Mouse (Mus musculus) hindbrain, embryonic 11.5 days (tissue): Measurements from ENCODE around the gene Nradd. TPM values are rescaled to one million over a fixed set of nuclear protein-coding genes. Genes with fewer than 3 reads are reported as not detected.

ENCODE experiments used
- ATAC-seq: fragments of 200-750 bp; cut with Nextera tagmentation; 2 replicates; pipeline ENCODE4 v1.8.0; 2017; ENCODE audit warnings: mild to moderate bottlenecking, moderate TSS enrichment, moderate library complexity; ENCODE audit not compliant: low FRiP score
- DNase-seq: peaks from one replicate; pipeline ENCODE4 v3.0.0-alpha.2; 2015; ENCODE audit warnings: low spot score
- H3K27ac ChIP-seq: fragments of 300-500 bp; sonication (generic); 2 replicates; pipeline ENCODE4 v1.5.1; 2014; ENCODE audit warnings: mild to moderate bottlenecking, low read depth, low read length
- H3K27me3 ChIP-seq: fragments of 300-500 bp; sonication (generic); 2 replicates; pipeline ENCODE4 v1.6.1; 2014; ENCODE audit warnings: mild to moderate bottlenecking, low read length, moderate library complexity, mixed read lengths; ENCODE audit not compliant: control insufficient read depth, insufficient read depth
- H3K36me3 ChIP-seq: fragments of 300-500 bp; sonication (generic); 2 replicates; pipeline ENCODE4 v1.6.1; 2014; ENCODE audit warnings: mild to moderate bottlenecking, low read length, moderate library complexity, mixed read lengths; ENCODE audit not compliant: control insufficient read depth, insufficient read depth
- H3K4me1 ChIP-seq: fragments of 300-500 bp; sonication (generic); replicated peaks from 2 replicates; pipeline ENCODE4 v1.6.1; 2014; ENCODE audit warnings: low read length, mixed read lengths; ENCODE audit not compliant: control insufficient read depth, insufficient read depth
- H3K4me2 ChIP-seq: fragments of 300-500 bp; sonication (generic); replicated peaks from 2 replicates; pipeline ENCODE4 v1.6.1; 2014; ENCODE audit warnings: mild to moderate bottlenecking, low read depth, low read length
- H3K4me3 ChIP-seq: fragments of 300-500 bp; sonication (generic); 2 replicates; pipeline ENCODE4 v1.5.1; 2014; ENCODE audit warnings: low read depth, low read length
- H3K9ac ChIP-seq: fragments of 300-500 bp; sonication (generic); 2 replicates; pipeline ENCODE4 v1.6.1; 2014; ENCODE audit warnings: low read depth, low read length
- H3K9me3 ChIP-seq: fragments of 300-500 bp; sonication (generic); 2 replicates; pipeline ENCODE4 v1.6.1; 2016; ENCODE audit warnings: low read length; ENCODE audit not compliant: control insufficient read depth
- WGBS: fragments of 180-500 bp; shearing (Covaris S2); extraction: QIAGEN DNeasy Blood & Tissue Kit; methylation state at CpG from one replicate; pipeline ENCODE4 v1.1.7; 2014; 5-methylcytosine and 5-hydroxymethylcytosine counted together
- polyA plus RNA-seq: library from polyadenylated mRNA; unstranded; fragments of >200 nt; fragmentation: Nextera tagmentation; extraction: Ambion mirVana; gene quantifications from 2 replicates; pipeline ENCODE4 v1.2.1, GENCODE M21; 2014

Nradd gene
- polyA plus RNA-seq, 1 experiment from 2014 or later: 21.9 TPM

- WGBS: 85% methylated on average over 19 of the region's 19 CpGs
- DNase-seq (no peak), ATAC-seq (no peak)
- H3K9ac ChIP-seq: 0 out of 2 replicates have a peak overlapping the region, but pooled peaks have one; percentile 57
- peaks cover 4% of the 10 kb centered on the region for H3K4me1 ChIP-seq
- no peak overlapping the region for H3K27ac ChIP-seq
- no peaks in the 10 kb centered on the region for H3K36me3 ChIP-seq
- H3K27me3 ChIP-seq: peaks cover 18% of the 10 kb centered on the region
- H3K4me2 ChIP-seq: peak overlapping the region; percentile 96
- no peaks in the 10 kb centered on the region for H3K9me3 ChIP-seq
- peak overlapping the region; percentile 65; the same call in 1 of the 2 replicates for H3K4me3 ChIP-seq
Observed at GRCm38 (mm10) chr9:110654726-110655650, 30.7 kb upstream of the Nradd start.

- peak; percentile 86 for DNase-seq
- peak; percentile 74 for ATAC-seq
- no peak within 1 kb of the TSS for H3K27ac ChIP-seq
- peaks cover 18% of the 10 kb centered on the region for H3K27me3 ChIP-seq
- WGBS: under 1% methylated on average over 66 of the region's 75 CpGs
- peaks cover 4% of the 10 kb centered on the region for H3K4me1 ChIP-seq
- H3K9me3 ChIP-seq: no peaks in the 10 kb centered on the region
- H3K9ac ChIP-seq: peak within 1 kb of the TSS; percentile 57
- H3K36me3 ChIP-seq: no peaks in the 10 kb centered on the region
- H3K4me3 ChIP-seq: peak within 1 kb of the TSS; percentile 65
- peak within 1 kb of the TSS; percentile 96 for H3K4me2 ChIP-seq
Observed at GRCm38 (mm10) chr9:110653655-110654461, 29.6 kb upstream of the Nradd start, which contains the start of gene Nbeal2. Nbeal2 (minus strand) TSS chr9:110654161.

GRCm38 (mm10) chr9:110652963-110653654, 28.9 kb upstream of the Nradd start:
- H3K4me1 ChIP-seq: peaks cover 4% of the 10 kb centered on the region
- no peak overlapping the region for H3K27ac ChIP-seq
- H3K36me3 ChIP-seq: no peaks in the 10 kb centered on the region
- DNase-seq (peak; percentile 11), ATAC-seq (no peak)
- 25% methylated on average over 14 of the region's 14 CpGs for WGBS
- peak overlapping the region; percentile 65 for H3K4me3 ChIP-seq
- peak overlapping the region; percentile 96 for H3K4me2 ChIP-seq
- peak overlapping the region; percentile 57 for H3K9ac ChIP-seq
- no peaks in the 10 kb centered on the region for H3K9me3 ChIP-seq
- H3K27me3 ChIP-seq: peaks cover 18% of the 10 kb centered on the region

- no peak overlapping the region for H3K4me3 ChIP-seq
- DNase-seq (peak; percentile 13), ATAC-seq (no peak)
- H3K27me3 ChIP-seq: peaks cover 18% of the 10 kb centered on the region
- H3K9me3 ChIP-seq: no peaks in the 10 kb centered on the region
- H3K9ac ChIP-seq: no peak overlapping the region
- H3K27ac ChIP-seq: no peak overlapping the region
- no peak overlapping the region for H3K4me2 ChIP-seq
- peaks cover 4% of the 10 kb centered on the region for H3K4me1 ChIP-seq
- H3K36me3 ChIP-seq: no peaks in the 10 kb centered on the region
- WGBS: 33% methylated on average over 13 of the region's 13 CpGs
Observed at GRCm38 (mm10) chr9:110651931-110652722, 27.9 kb upstream of the Nradd start.

GRCm38 (mm10) chr9:110649775-110650174, 25.5 kb upstream of the Nradd start:
- Histone ChIP-seq H3K4me2 (no peak overlapping the region), H3K9me3 (no peaks in the 10 kb centered on the region), H3K27me3 (peaks cover 18% of the 10 kb centered on the region), H3K36me3 (no peaks in the 10 kb centered on the region), H3K9ac (no peak overlapping the region), H3K27ac (no peak overlapping the region), H3K4me1 (peaks cover 2% of the 10 kb centered on the region; the same call in 1 of the 2 replicates), H3K4me3 (no peak overlapping the region)
- ATAC-seq: no peak
- DNase-seq: peak; percentile 44

DNA sequence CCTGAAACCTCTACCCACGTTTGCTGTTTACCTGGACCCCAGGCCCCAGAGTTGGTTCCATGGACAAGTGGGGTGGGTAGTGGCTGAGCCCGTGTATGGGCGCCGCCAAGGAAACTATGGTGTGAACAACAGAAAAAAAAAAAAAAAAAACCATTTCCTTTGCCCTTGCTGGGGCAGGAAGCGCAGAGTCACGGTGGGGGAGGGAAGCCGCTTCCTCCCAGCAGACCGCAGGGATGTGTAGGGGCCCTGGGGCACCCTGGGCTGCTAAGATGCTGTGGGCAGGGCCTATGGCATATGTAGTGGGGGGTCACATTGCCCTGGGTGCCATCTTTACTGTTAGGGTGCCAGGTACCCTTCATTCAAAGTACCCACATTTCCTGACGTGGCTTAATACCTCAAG, 21.0 kb upstream of the Nradd start:
- Histone ChIP-seq H3K9ac (no peak overlapping the region), H3K9me3 (no peaks in the 10 kb centered on the region), H3K4me1 (no peaks in the 10 kb centered on the region), H3K36me3 (no peaks in the 10 kb centered on the region), H3K27ac (no peak overlapping the region), H3K4me2 (no peak overlapping the region), H3K27me3 (no peaks in the 10 kb centered on the region), H3K4me3 (no peak overlapping the region)
- ATAC-seq: no peak
- DNase-seq: no peak
- WGBS: 86% methylated on average over 9 of the region's 9 CpGs

DNA sequence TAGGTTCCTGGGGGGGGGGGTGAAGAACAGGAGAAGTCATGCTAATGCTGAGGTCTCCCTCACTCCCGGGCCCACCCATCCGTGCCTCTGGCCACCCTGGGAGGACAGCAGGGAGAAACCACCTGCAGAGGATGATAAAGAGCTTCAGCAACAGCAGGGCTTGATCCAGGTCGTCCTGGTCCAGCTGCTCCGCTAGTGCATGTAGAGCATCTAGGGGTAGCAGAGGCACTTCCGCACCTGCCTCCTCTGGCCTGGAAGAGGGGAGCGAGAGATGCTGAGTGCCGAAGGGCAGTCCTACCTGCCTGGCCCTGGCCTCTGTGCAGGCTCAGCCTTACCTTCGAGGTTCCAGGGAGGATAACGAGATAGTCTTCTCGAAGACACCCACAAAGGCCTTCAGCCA, 20.0 kb upstream of the Nradd start:
- no peak for DNase-seq
- H3K36me3 ChIP-seq: no peaks in the 10 kb centered on the region
- ATAC-seq: no peak
- whole genome bisulfite sequencing: 83% methylated on average over 9 of the region's 10 CpGs
- no peaks in the 10 kb centered on the region for H3K27me3 ChIP-seq
- H3K27ac ChIP-seq: no peak overlapping the region
- no peak overlapping the region for H3K4me3 ChIP-seq
- no peak overlapping the region for H3K4me2 ChIP-seq
- no peak overlapping the region for H3K9ac ChIP-seq
- no peaks in the 10 kb centered on the region for H3K4me1 ChIP-seq
- H3K9me3 ChIP-seq: no peaks in the 10 kb centered on the region

DNA sequence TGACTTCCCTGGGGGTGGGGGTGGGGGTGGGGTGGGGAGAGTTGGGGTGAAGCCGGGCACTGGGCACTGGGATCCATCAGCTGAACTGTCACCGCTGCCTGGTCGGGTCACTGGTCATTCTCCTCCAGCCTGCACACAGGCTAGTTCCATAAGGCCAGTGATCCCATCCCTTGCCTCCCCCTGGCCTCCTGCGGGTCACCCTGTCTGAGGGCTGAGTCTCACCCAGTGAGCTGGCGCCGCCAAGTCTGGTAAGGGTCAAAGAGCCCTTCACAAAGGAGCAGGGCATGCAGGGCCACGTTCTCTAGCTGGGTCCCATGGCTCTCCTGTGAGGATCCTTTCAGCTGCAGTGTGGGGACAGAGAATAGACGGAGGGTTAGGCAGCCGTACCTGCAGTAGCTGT, 19.5 kb upstream of the Nradd start:
- no peak overlapping the region for H3K9ac ChIP-seq
- WGBS: 69% methylated on average over 8 of the region's 9 CpGs
- H3K4me1 ChIP-seq: no peaks in the 10 kb centered on the region
- H3K27me3 ChIP-seq: no peaks in the 10 kb centered on the region
- no peak overlapping the region for H3K4me3 ChIP-seq
- no peak overlapping the region for H3K27ac ChIP-seq
- DNase-seq (no peak), ATAC-seq (no peak)
- H3K9me3 ChIP-seq: no peaks in the 10 kb centered on the region
- H3K4me2 ChIP-seq: no peak overlapping the region
- H3K36me3 ChIP-seq: no peaks in the 10 kb centered on the region
